Mouse (Mus musculus) midbrain, embryonic 16.5 days (tissue): ENCODE measurements at regions not wholly inside any gene's neighbourhood (a gene's known extent, or its start where the extent isn't known, plus 50 kb on each side); places are given as distances from the start of the nearest gene placed in this dataset.

Experiments
- ATAC-seq: fragments of 200-750 bp; cut with Nextera tagmentation; 2 replicates; pipeline ENCODE4 v1.8.0; 2017; ENCODE audit warnings: moderate TSS enrichment
- H3K27ac ChIP-seq: fragments of 300-500 bp; sonication (generic); 2 replicates; pipeline ENCODE4 v1.5.1; 2014; ENCODE audit warnings: mild to moderate bottlenecking, low read length, mixed read lengths
- H3K27me3 ChIP-seq: fragments of 300-500 bp; sonication (generic); 2 replicates; pipeline ENCODE4 v1.6.1; 2014; ENCODE audit warnings: low read depth, low read length, mixed read lengths; ENCODE audit not compliant: control insufficient read depth, insufficient read depth
- H3K36me3 ChIP-seq: fragments of 300-500 bp; sonication (generic); 2 replicates; pipeline ENCODE4 v1.6.1; 2014; ENCODE audit warnings: mild to moderate bottlenecking, low read length, moderate library complexity, mixed read lengths; ENCODE audit not compliant: control insufficient read depth, insufficient read depth
- H3K4me1 ChIP-seq: fragments of 300-500 bp; sonication (generic); 2 replicates; pipeline ENCODE4 v1.6.1; 2014; ENCODE audit warnings: mild to moderate bottlenecking, low read length, mixed read lengths; ENCODE audit not compliant: control insufficient read depth, insufficient read depth
- H3K4me2 ChIP-seq: fragments of 300-500 bp; sonication (generic); 2 replicates; pipeline ENCODE4 v1.6.1; 2014; ENCODE audit warnings: mild to moderate bottlenecking, low read length, mixed read lengths
- H3K4me3 ChIP-seq: fragments of 300-500 bp; sonication (generic); 2 replicates; pipeline ENCODE4 v1.5.1; 2014; ENCODE audit warnings: low read depth, mild to moderate bottlenecking, low read length, moderate library complexity, mixed read lengths
- H3K9ac ChIP-seq: fragments of 300-500 bp; sonication (generic); 2 replicates; pipeline ENCODE4 v1.6.1; 2014; ENCODE audit warnings: low read depth, low read length, mixed read lengths
- H3K9me3 ChIP-seq: fragments of 300-500 bp; sonication (generic); replicated peaks from 2 replicates; pipeline ENCODE4 v1.6.1; 2014; ENCODE audit warnings: mild to moderate bottlenecking, low read length, mixed read lengths; ENCODE audit not compliant: control insufficient read depth, poor library complexity, severe bottlenecking
- WGBS: fragments of 180-500 bp; shearing (Covaris S2); extraction: QIAGEN DNeasy Blood & Tissue Kit; methylation state at CpG from one replicate; pipeline ENCODE4 v1.1.7; 2014; 5-methylcytosine and 5-hydroxymethylcytosine counted together

DNA sequence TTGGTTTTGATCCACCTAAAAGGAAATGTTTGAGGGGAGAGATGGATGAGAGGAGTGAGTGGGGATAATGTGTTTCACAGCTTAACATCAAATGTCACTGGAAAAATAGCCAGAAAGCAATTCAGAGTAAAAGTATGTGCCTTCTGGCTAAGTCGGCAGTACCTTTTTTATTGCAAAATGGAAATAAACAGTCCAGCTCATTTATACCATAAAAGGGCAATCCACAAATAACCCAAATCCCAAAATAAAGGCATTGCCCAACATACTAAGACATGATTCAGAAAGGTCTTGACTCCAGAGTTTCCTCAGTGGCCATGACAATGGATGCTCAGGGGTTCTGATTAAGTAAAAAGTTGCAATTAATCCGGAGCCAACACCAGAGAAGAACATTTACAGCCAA, 208.0 kb upstream of the Thbs1 start:
- Histone ChIP-seq H3K4me3 (no peak overlapping the region), H3K27me3 (no peaks in the 10 kb centered on the region), H3K4me1 (no peaks in the 10 kb centered on the region), H3K9me3 (no peaks in the 10 kb centered on the region), H3K36me3 (no peaks in the 10 kb centered on the region), H3K27ac (no peak overlapping the region), H3K4me2 (no peak overlapping the region), H3K9ac (no peak overlapping the region)
- 84% methylated on average over 2 of the region's 2 CpGs for WGBS
- ATAC-seq, result no peak

DNA sequence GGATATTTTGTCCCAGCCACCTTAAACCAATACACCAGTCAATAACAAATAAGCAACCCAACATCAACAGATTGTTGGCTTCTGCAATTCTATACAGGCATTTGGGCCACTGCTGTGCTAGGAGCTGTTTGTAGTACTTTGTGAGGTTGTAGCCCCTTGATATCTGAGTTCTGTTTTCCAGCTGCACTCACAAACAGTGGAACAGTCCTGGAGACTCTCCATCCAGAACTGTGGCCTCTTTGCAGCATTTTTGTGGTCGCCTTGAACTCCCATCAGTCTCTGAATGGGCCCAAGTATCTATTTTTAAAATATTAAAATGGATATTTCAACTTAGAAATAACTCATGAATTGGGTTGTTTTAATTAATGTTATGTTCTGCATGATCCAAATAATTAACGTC, 205.2 kb upstream of the Thbs1 start:
- Histone ChIP-seq H3K4me2 (no peak overlapping the region), H3K9me3 (no peaks in the 10 kb centered on the region), H3K36me3 (no peaks in the 10 kb centered on the region), H3K27me3 (no peaks in the 10 kb centered on the region), H3K27ac (no peak overlapping the region), H3K4me1 (no peaks in the 10 kb centered on the region), H3K4me3 (no peak overlapping the region), H3K9ac (no peak overlapping the region)
- ATAC-seq, result no peak
- WGBS, result 89% methylated on average over 2 of the region's 2 CpGs

DNA sequence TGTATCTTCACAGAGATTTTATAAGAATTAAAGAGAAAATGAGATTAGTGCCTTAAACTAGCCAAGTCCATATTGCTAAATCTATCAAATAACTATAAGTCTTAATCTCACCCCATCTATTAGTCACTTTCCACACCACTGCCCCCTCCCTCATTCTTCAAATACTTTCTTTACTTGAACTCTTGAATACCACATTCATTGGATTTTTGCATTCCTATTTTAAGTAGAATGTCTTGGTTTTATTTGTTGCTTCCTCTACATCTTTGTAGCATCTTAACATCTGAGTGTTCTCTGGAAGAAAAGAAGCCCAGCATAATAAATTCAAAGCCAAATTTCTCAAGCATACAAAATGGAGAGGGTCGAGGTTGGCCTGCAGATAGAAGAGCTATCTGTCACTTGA, 200.9 kb upstream of the Thbs1 start:
- Histone ChIP-seq H3K36me3 (no peaks in the 10 kb centered on the region), H3K9ac (no peak overlapping the region), H3K4me3 (no peak overlapping the region), H3K27me3 (no peaks in the 10 kb centered on the region), H3K4me1 (no peaks in the 10 kb centered on the region), H3K27ac (no peak overlapping the region), H3K9me3 (no peaks in the 10 kb centered on the region), H3K4me2 (no peak overlapping the region)
- WGBS, result 76% methylated on average over 1 of the region's 1 CpGs
- no peak for ATAC-seq

DNA sequence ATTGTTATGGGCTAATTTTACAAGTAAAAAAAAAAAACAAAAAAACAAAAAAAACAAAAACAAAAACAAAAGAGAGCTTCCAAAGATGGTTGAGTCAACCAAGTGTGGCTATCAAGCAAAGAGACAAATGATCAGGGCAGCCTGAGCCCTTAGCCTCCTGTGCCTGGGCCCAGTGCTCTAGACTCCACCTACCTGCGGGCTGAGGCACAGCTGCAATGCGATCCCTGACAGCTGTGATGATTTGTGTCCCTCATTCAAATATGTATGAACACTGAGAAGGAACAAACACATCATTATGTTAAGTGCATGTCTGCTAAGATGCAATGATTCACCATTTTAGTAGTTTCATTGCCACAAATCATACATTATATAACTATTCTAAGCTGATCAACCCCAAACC, 199.0 kb upstream of the Thbs1 start:
- WGBS, result 61% methylated on average over 2 of the region's 2 CpGs
- no peak for ATAC-seq
- H3K9ac ChIP-seq, result no peak overlapping the region

DNA sequence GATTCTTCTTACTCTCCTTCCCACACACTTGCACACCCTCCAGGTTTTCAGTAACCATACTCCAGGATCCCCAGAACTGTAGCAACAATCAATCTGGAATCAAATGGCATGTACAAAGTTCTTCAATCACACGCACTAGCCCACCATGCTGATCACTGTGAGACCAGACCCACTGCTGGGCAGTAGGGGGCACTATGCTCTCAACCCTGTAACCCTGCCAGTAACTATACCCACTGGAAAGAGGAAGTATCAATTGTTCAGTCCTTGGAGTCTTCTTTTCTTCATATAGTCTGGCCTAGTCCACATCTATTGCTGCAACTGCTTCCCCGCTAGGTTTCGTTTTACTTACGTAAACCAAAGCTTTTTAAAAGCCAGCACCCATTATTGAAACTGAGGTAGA, 197.8 kb upstream of the Thbs1 start:
- no peaks in the 10 kb centered on the region for H3K4me1 ChIP-seq
- H3K4me2 ChIP-seq, result no peak overlapping the region
- WGBS, result 95% methylated on average over 4 of the region's 4 CpGs
- no peak for ATAC-seq
- H3K27ac ChIP-seq, result no peak overlapping the region
- no peak overlapping the region for H3K4me3 ChIP-seq
- H3K36me3 ChIP-seq, result no peaks in the 10 kb centered on the region
- H3K27me3 ChIP-seq, result no peaks in the 10 kb centered on the region
- no peaks in the 10 kb centered on the region for H3K9me3 ChIP-seq
- no peak overlapping the region for H3K9ac ChIP-seq

More for the DNA sequence above, 199.0 kb upstream of the Thbs1 start:
- no peaks in the 10 kb centered on the region for H3K4me1 ChIP-seq
- H3K27ac ChIP-seq, result no peak overlapping the region
- H3K4me3 ChIP-seq, result no peak overlapping the region
- no peaks in the 10 kb centered on the region for H3K9me3 ChIP-seq
- no peak overlapping the region for H3K4me2 ChIP-seq
- no peaks in the 10 kb centered on the region for H3K27me3 ChIP-seq
- H3K36me3 ChIP-seq, result no peaks in the 10 kb centered on the region

DNA sequence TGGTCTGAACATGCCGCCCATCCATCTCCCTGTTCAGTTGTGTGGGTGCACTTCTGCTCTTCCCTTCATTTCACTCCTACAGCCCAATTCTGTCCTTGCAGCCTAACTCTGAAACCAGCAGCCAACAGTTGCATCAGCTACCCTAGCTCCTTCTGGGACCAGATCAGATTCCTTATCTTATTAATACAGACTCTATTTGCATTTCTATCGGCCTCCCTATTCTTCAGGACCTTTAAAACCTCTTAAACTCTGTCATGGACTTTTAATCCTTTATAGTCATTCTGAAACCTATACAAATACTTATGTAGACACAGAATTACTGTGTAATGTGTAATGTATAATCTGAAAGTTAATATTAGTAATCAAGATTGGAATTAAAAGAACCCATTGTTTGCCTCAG, 195.9 kb upstream of the Thbs1 start:
- Histone ChIP-seq H3K9me3 (no peaks in the 10 kb centered on the region), H3K9ac (no peak overlapping the region), H3K27ac (no peak overlapping the region), H3K4me3 (no peak overlapping the region), H3K4me2 (no peak overlapping the region), H3K36me3 (no peaks in the 10 kb centered on the region), H3K27me3 (no peaks in the 10 kb centered on the region), H3K4me1 (no peaks in the 10 kb centered on the region)
- ATAC-seq, result no peak
- WGBS, result 79% methylated on average over 2 of the region's 2 CpGs

DNA sequence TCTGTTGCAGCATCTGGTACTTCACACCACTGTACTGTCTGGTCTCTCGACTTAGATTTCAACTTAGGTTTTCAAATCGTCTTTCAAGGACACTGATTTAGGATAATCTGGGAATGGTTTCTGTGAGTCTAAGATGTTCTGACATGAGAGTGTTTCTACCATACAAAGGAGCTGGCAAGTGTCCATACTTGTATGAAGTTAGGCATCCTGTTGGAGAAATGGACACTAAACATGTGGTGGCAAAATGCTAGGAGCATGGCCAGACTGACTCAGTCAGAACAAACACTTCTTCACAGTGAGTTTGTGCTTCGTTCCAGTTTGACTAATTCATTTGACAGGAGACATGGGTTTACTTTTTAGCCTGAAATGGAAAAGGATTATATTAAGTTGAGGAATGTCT, 194.5 kb upstream of the Thbs1 start:
- Histone ChIP-seq H3K27ac (no peak overlapping the region), H3K4me3 (no peak overlapping the region), H3K9ac (no peak overlapping the region), H3K4me1 (no peaks in the 10 kb centered on the region), H3K27me3 (no peaks in the 10 kb centered on the region), H3K4me2 (no peak overlapping the region), H3K9me3 (no peaks in the 10 kb centered on the region), H3K36me3 (no peaks in the 10 kb centered on the region)
- no peak for ATAC-seq
- WGBS, result 80% methylated on average over 3 of the region's 3 CpGs

DNA sequence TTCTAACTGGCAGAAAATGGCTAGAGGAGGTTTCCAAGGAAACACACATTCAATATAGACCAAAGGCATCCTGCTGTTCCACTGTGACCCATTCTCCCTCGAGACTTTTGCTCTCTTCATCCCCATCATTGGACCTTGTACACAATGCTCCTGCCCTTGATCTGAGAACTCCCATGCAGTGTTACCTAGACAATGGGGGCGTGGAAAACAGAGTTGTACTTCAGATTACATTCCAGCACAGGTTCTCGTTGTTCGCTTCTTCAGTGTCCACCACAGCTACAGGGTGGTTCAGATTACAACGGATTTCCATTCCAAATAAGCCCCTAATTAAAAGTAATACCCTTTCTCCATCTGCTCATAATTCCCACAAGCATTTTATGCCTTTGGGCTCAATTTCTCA, 186.8 kb upstream of the Thbs1 start:
- 13% methylated on average over 5 of the region's 5 CpGs for WGBS
- no peak for ATAC-seq

DNA sequence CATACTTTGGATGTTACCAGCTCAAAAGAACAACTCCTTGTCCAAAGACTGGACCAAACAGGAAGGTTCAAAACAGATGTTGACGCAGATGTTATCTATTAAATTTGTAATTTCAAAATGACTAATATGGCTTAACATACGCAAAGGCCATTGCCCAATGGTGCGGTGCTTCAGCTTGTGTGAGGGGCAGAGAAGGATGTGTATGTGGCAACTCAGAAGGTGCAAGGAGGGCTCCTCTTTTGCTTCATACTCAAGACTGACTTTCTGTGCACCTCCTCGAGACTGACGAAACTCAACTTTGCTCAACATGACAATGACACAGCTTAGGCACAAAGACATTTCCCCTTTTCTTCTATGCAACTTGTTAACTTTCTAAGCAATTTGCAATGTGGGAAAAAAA, 186.3 kb upstream of the Thbs1 start:
- WGBS, result 95% methylated on average over 5 of the region's 5 CpGs
- Histone ChIP-seq H3K4me1 (no peaks in the 10 kb centered on the region), H3K9ac (no peak overlapping the region), H3K4me3 (no peak overlapping the region), H3K4me2 (no peak overlapping the region), H3K27me3 (no peaks in the 10 kb centered on the region), H3K9me3 (no peaks in the 10 kb centered on the region), H3K36me3 (no peaks in the 10 kb centered on the region), H3K27ac (no peak overlapping the region)
- ATAC-seq, result no peak

More for the DNA sequence above, 186.8 kb upstream of the Thbs1 start:
- H3K4me2 ChIP-seq, result no peak overlapping the region
- H3K4me3 ChIP-seq, result no peak overlapping the region
- no peaks in the 10 kb centered on the region for H3K4me1 ChIP-seq
- H3K9ac ChIP-seq, result no peak overlapping the region
- no peak overlapping the region for H3K27ac ChIP-seq
- H3K36me3 ChIP-seq, result no peaks in the 10 kb centered on the region
- H3K27me3 ChIP-seq, result no peaks in the 10 kb centered on the region
- no peaks in the 10 kb centered on the region for H3K9me3 ChIP-seq

DNA sequence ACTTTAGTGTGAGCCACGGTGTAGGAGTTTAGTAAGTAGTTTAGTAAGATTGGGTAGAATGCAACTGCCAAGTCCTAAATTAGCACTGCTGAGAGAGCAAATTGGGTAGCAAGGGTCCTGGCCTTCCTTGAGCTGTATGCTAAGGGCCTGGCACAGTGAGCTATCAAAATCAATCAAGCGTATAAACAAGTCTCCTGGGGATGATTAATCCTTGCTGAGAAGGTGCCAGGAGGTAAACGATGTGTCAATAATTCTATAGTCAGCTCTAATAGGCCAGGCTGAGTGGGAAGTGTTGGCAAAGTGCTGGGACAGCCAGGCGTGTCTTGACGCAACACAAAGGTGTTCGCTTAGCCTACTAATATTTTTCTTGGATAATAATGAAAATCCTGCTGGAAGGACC, 183.6 kb upstream of the Thbs1 start:
- no peak overlapping the region for H3K4me2 ChIP-seq
- H3K27ac ChIP-seq, result no peak overlapping the region
- no peaks in the 10 kb centered on the region for H3K27me3 ChIP-seq
- no peak for ATAC-seq
- H3K9ac ChIP-seq, result no peak overlapping the region
- no peaks in the 10 kb centered on the region for H3K4me1 ChIP-seq
- H3K4me3 ChIP-seq, result no peak overlapping the region
- no peaks in the 10 kb centered on the region for H3K36me3 ChIP-seq
- H3K9me3 ChIP-seq, result no peaks in the 10 kb centered on the region
- WGBS, result 47% methylated on average over 6 of the region's 6 CpGs
